Mouse (Mus musculus): ENCODE results near the gene Cntnap5a. TPM values are rescaled to one million over a fixed set of nuclear protein-coding genes. Genes with fewer than 3 reads are reported as not detected.

Gene Cntnap5a
- polyA plus RNA-seq, 1 experiment from 2014 or later: not detected

DNA sequence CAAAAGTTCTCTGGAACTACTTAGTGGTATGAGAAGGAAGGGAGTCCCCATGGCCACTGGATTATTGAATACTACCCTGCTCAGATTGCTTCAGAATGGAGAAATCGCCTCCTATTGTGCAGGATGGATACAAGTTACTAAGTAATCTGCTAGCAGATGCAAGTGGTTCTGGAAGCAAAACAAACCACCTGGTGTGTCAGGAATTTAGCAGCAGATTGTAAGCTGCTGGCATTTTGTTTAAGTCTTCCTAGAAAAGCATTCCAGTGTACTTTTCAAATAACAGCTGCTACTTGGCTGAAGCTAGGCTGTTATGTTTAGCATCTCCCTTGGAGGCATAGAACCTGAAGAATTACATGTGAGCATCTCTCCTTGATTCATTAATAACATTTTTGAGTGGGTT, 247.5 kb downstream of the Cntnap5a start:
- Histone ChIP-seq H3K36me3 (ENCODE audit: insufficient read depth, low read length) (no peaks in the 10 kb centered on the region), H3K4me1 (replicated peaks; ENCODE audit: insufficient read depth, low read length) (no peaks in the 10 kb centered on the region), H3K4me3 (replicated peaks; ENCODE audit: low read depth, low read length) (no peak overlapping the region), H3K27me3 (ENCODE audit: insufficient read depth, low read length) (no peaks in the 10 kb centered on the region), H3K4me2 (ENCODE audit: low read length) (no peak overlapping the region), H3K9me3 (replicated peaks; ENCODE audit: low read length) (no peaks in the 10 kb centered on the region), H3K27ac (no peak overlapping the region), H3K9ac (ENCODE audit: low read depth, low read length) (no peak overlapping the region)
- DNase-seq (ENCODE audit: low spot score) (no peak), ATAC-seq (replicated peaks; ENCODE audit: low FRiP score, low read depth) (no peak)
- 54% methylated on average over 1 of the region's 1 CpGs for WGBS
- no peak for TF ChIP-seq CTCF (IDR thresholded peaks at IDR 0.05; ENCODE audit: low read depth)

DNA sequence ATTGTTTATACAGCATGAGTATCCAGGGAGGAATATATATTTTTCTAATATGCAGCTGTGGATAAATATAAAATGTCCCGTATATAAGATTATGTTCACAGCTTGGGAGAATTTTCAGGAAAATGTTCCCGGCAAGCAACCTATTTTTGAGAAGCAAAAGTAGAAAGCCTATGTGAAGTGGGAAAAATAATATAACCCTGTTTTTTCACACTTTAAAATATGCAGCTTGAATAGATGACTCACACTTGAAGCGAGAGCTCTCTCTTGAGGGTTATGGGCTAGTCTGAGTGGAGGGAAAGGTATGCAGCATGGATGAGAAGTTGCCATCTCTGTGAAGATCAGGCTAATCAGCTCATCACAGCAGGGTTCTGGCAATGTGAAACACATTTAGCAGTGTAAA, 261.3 kb downstream of the Cntnap5a start:
- Histone ChIP-seq H3K4me3 (replicated peaks; ENCODE audit: low read depth, low read length) (no peak overlapping the region), H3K4me1 (replicated peaks; ENCODE audit: insufficient read depth, low read length) (no peaks in the 10 kb centered on the region), H3K27ac (no peak overlapping the region), H3K27me3 (ENCODE audit: insufficient read depth, low read length) (no peaks in the 10 kb centered on the region), H3K4me2 (ENCODE audit: low read length) (no peak overlapping the region), H3K9me3 (replicated peaks; ENCODE audit: low read length) (no peaks in the 10 kb centered on the region), H3K9ac (ENCODE audit: low read depth, low read length) (no peak overlapping the region), H3K36me3 (ENCODE audit: insufficient read depth, low read length) (no peaks in the 10 kb centered on the region)
- TF ChIP-seq CTCF (IDR thresholded peaks at IDR 0.05; ENCODE audit: low read depth): no peak
- ATAC-seq (replicated peaks; ENCODE audit: low FRiP score, low read depth) (no peak), DNase-seq (ENCODE audit: low spot score) (no peak)
- 86% methylated on average over 3 of the region's 3 CpGs for WGBS

DNA sequence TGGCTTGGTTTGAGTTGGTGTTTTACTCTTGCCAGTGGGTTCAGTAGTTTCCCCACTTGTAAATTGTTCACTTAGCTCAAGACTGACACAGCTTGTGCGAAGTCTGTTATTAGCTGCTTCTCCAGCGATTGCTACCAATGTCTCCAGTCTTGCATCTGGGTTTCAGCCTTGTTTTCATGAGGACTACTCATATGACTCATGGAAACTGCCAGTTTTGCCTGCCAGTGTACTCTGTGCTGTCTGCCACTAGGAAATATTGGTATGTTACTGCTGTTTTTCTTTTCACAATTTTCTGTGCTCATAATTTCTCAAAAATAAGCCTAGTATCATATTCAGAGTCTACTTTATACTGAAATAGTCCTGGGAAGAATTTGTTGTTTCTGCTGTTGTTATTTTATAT, 272.0 kb downstream of the Cntnap5a start:
- Histone ChIP-seq H3K27ac (no peak overlapping the region), H3K4me1 (replicated peaks; ENCODE audit: insufficient read depth, low read length) (no peaks in the 10 kb centered on the region), H3K4me3 (replicated peaks; ENCODE audit: low read depth, low read length) (no peak overlapping the region), H3K4me2 (ENCODE audit: low read length) (no peak overlapping the region), H3K9ac (ENCODE audit: low read depth, low read length) (no peak overlapping the region), H3K27me3 (ENCODE audit: insufficient read depth, low read length) (no peaks in the 10 kb centered on the region), H3K36me3 (ENCODE audit: insufficient read depth, low read length) (no peaks in the 10 kb centered on the region), H3K9me3 (replicated peaks; ENCODE audit: low read length) (no peaks in the 10 kb centered on the region)
- no peak for TF ChIP-seq CTCF (IDR thresholded peaks at IDR 0.05; ENCODE audit: low read depth)
- DNase-seq (ENCODE audit: low spot score) (no peak), ATAC-seq (replicated peaks; ENCODE audit: low FRiP score, low read depth) (no peak)
- 92% methylated on average over 2 of the region's 2 CpGs for WGBS

DNA sequence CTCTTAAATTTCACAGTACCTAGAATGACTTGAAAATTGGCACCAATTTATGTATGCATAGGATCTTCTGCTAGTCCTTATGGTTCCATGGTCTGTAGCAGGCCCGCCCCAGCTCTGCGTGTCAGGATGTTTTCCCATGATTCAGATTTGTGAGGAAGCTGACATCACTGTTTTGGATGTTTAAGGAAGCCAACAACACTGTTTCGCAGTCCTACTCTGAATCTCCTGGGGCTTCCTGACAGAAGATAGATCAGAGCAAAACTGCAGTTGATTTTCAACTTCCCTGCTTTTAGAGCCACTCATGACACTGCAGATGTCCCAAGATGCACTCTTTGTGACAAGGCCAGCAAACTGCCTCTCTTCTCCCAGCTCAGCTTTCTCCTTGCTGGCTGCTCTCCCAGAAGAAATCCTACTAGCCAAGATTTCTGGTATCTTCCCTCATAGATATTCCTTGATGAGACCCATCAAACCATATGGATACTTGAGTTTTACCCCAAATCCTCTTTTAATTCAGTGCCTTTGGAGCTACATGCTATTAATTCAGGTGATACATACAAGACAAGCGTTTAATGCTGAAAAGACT, 280.5 kb downstream of the Cntnap5a start:
- no peaks in the 10 kb centered on the region for H3K9me3 ChIP-seq (replicated peaks; ENCODE audit: low read length)
- H3K4me2 ChIP-seq (ENCODE audit: low read length): no peak overlapping the region
- no peak overlapping the region for H3K4me3 ChIP-seq (replicated peaks; ENCODE audit: low read depth, low read length)
- ATAC-seq (replicated peaks; ENCODE audit: low FRiP score, low read depth) (no peak), DNase-seq (ENCODE audit: low spot score) (no peak)
- TF ChIP-seq CTCF (IDR thresholded peaks at IDR 0.05; ENCODE audit: low read depth): no peak
- H3K27me3 ChIP-seq (ENCODE audit: insufficient read depth, low read length): no peaks in the 10 kb centered on the region
- no peak overlapping the region for H3K27ac ChIP-seq
- no peaks in the 10 kb centered on the region for H3K4me1 ChIP-seq (replicated peaks; ENCODE audit: insufficient read depth, low read length)
- H3K9ac ChIP-seq (ENCODE audit: low read depth, low read length): no peak overlapping the region
- H3K36me3 ChIP-seq (ENCODE audit: insufficient read depth, low read length): no peaks in the 10 kb centered on the region
- WGBS: 76% methylated on average over 4 of the region's 4 CpGs

DNA sequence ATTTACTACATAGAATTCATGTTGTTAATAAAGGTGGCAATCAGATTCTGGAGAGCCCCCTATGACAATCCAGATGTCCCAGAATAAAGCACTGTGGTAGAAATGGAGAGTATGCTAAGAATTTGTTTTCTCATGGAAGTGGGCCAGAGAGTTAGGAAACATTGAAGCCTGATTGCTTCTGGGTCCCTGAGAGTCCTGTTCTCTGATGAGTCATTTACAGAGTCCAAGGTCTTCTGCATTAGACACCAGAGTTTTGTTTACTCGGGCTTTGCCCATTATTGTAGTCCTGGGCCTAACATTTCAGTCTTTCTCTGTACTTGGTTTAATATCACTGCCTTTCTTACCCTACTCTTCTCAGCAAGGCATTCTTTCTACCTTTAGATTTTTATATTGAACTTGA, 305.6 kb downstream of the Cntnap5a start:
- WGBS: 72% methylated on average over 1 of the region's 1 CpGs
- no peak overlapping the region for H3K4me3 ChIP-seq (replicated peaks; ENCODE audit: low read depth, low read length)
- no peaks in the 10 kb centered on the region for H3K4me1 ChIP-seq (replicated peaks; ENCODE audit: insufficient read depth, low read length)
- no peaks in the 10 kb centered on the region for H3K36me3 ChIP-seq (ENCODE audit: insufficient read depth, low read length)
- no peak overlapping the region for H3K4me2 ChIP-seq (ENCODE audit: low read length)
- TF ChIP-seq CTCF (IDR thresholded peaks at IDR 0.05; ENCODE audit: low read depth): no peak
- no peak for DNase-seq (ENCODE audit: low spot score)
- no peak overlapping the region for H3K9ac ChIP-seq (ENCODE audit: low read depth, low read length)
- no peaks in the 10 kb centered on the region for H3K27me3 ChIP-seq (ENCODE audit: insufficient read depth, low read length)
- no peaks in the 10 kb centered on the region for H3K9me3 ChIP-seq (replicated peaks; ENCODE audit: low read length)
- no peak overlapping the region for H3K27ac ChIP-seq
- no peak for ATAC-seq (replicated peaks; ENCODE audit: low FRiP score, low read depth)

DNA sequence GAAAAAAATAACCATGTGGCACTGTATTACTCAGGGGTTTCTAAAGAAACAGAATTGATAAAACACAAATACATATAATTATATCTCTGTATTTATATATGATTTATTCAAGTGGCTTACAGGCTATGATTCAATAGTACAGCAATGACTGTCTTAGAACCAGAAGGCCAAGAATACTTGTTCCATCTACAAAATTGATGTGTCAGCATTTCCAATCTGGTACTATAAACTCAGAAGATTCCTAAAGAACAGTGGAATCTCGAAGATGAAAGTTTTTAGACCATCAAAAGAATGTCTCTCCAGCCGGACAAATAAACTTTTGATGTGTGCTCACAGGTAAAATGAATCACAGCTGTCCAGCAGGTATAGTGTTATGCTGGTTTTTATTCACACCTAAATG, 331.2 kb downstream of the Cntnap5a start:
- ATAC-seq (replicated peaks; ENCODE audit: low FRiP score, low read depth): no peak
- 79% methylated on average over 2 of the region's 2 CpGs for WGBS
- Histone ChIP-seq H3K27me3 (ENCODE audit: insufficient read depth, low read length) (no peaks in the 10 kb centered on the region), H3K4me1 (replicated peaks; ENCODE audit: insufficient read depth, low read length) (no peaks in the 10 kb centered on the region), H3K4me3 (replicated peaks; ENCODE audit: low read depth, low read length) (no peak overlapping the region), H3K9me3 (replicated peaks; ENCODE audit: low read length) (no peaks in the 10 kb centered on the region), H3K9ac (ENCODE audit: low read depth, low read length) (no peak overlapping the region), H3K36me3 (ENCODE audit: insufficient read depth, low read length) (no peaks in the 10 kb centered on the region), H3K27ac (no peak overlapping the region), H3K4me2 (ENCODE audit: low read length) (no peak overlapping the region)
- TF ChIP-seq CTCF (IDR thresholded peaks at IDR 0.05; ENCODE audit: low read depth): no peak
- no peak for DNase-seq (ENCODE audit: low spot score)

DNA sequence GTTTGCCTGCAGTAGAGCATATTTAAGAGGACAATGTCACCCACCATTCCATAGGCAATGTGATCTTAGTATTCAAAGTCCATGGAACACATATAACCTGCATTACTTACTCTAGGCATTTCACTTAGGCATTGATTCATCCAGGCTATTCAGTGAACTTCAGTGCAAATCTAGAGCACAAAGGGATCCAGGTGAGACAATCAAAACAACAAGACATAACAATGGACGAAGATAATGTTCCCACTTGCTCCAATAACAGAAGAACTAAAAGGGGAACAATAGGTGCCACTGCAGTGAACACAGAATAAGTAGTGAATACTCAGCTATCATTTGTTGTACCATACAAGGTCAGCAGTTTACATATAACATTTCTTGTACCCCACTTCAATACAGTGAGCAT, 345.1 kb downstream of the Cntnap5a start:
- WGBS: 76% methylated on average over 1 of the region's 1 CpGs
- Histone ChIP-seq H3K4me3 (replicated peaks; ENCODE audit: low read depth, low read length) (no peak overlapping the region), H3K27ac (no peak overlapping the region), H3K4me1 (replicated peaks; ENCODE audit: insufficient read depth, low read length) (no peaks in the 10 kb centered on the region), H3K9ac (ENCODE audit: low read depth, low read length) (no peak overlapping the region), H3K36me3 (ENCODE audit: insufficient read depth, low read length) (no peaks in the 10 kb centered on the region), H3K4me2 (ENCODE audit: low read length) (no peak overlapping the region), H3K9me3 (replicated peaks; ENCODE audit: low read length) (no peaks in the 10 kb centered on the region), H3K27me3 (ENCODE audit: insufficient read depth, low read length) (no peaks in the 10 kb centered on the region)
- ATAC-seq (replicated peaks; ENCODE audit: low FRiP score, low read depth) (no peak), DNase-seq (ENCODE audit: low spot score) (no peak)
- no peak for TF ChIP-seq CTCF (IDR thresholded peaks at IDR 0.05; ENCODE audit: low read depth)
